Mouse (Mus musculus) liver, embryonic 15.5 days (tissue): Measurements from ENCODE around the gene Ppp2r2c. TPM values are rescaled to one million over a fixed set of nuclear protein-coding genes. Genes with fewer than 3 reads are reported as not detected.

Experiments used
- ATAC-seq: fragments of 200-750 bp; cut with Nextera tagmentation; 2 replicates; pipeline ENCODE4 v1.8.0; 2017; ENCODE audit warnings: moderate number of reproducible peaks, mild to moderate bottlenecking, moderate library complexity; ENCODE audit not compliant: insufficient read depth
- H3K27ac ChIP-seq: fragments of 300-500 bp; sonication (generic); replicated peaks from 2 replicates; pipeline ENCODE4 v1.5.1; 2015; ENCODE audit warnings: mild to moderate bottlenecking, inconsistent platforms
- H3K27me3 ChIP-seq: fragments of 300-500 bp; sonication (generic); 2 replicates; pipeline ENCODE4 v1.6.1; 2015; ENCODE audit warnings: mild to moderate bottlenecking, inconsistent platforms
- H3K36me3 ChIP-seq: fragments of 300-500 bp; sonication (generic); replicated peaks from 2 replicates; pipeline ENCODE4 v1.6.1; 2015; ENCODE audit warnings: moderate library complexity, mild to moderate bottlenecking, inconsistent platforms
- H3K4me1 ChIP-seq: fragments of 300-500 bp; sonication (generic); replicated peaks from 2 replicates; pipeline ENCODE4 v1.6.1; 2015; ENCODE audit warnings: inconsistent platforms
- H3K4me2 ChIP-seq: fragments of 300-500 bp; sonication (generic); 2 replicates; pipeline ENCODE4 v1.6.1; 2015; ENCODE audit warnings: moderate library complexity, mild to moderate bottlenecking, inconsistent platforms
- H3K4me3 ChIP-seq: fragments of 300-500 bp; sonication (generic); replicated peaks from 2 replicates; pipeline ENCODE4 v1.5.1; 2015; ENCODE audit warnings: mild to moderate bottlenecking, inconsistent platforms
- H3K9ac ChIP-seq: fragments of 300-500 bp; sonication (generic); 2 replicates; pipeline ENCODE4 v1.6.1; 2015; ENCODE audit warnings: moderate library complexity, mild to moderate bottlenecking, inconsistent platforms
- H3K9me3 ChIP-seq: fragments of 300-500 bp; sonication (generic); replicated peaks from 2 replicates; pipeline ENCODE4 v1.6.1; 2016; ENCODE audit warnings: inconsistent platforms
- WGBS: fragments of 180-500 bp; shearing (Covaris S2); methylation state at CpG from one replicate; pipeline ENCODE4 v1.1.7; 2015; ENCODE audit warnings: mixed read lengths; ENCODE audit not compliant: insufficient replicate concordance; 5-methylcytosine and 5-hydroxymethylcytosine counted together
- polyA plus RNA-seq: library from polyadenylated mRNA; unstranded; fragments of >200 nt; fragmentation: Nextera tagmentation; extraction: Ambion mirVana; gene quantifications from 2 replicates; pipeline ENCODE4 v1.2.1, GENCODE M21; 2015

Ppp2r2c gene
- polyA plus RNA-seq, 1 experiment from 2014 or later = not detected

GRCm38 (mm10) chr5:36948831-36949230, 80.5 kb downstream of the Ppp2r2c start:
- Histone ChIP-seq H3K27ac (no peak overlapping the region), H3K4me1 (no peaks in the 10 kb centered on the region), H3K27me3 (no peaks in the 10 kb centered on the region), H3K9ac (no peak overlapping the region), H3K4me3 (no peak overlapping the region), H3K4me2 (no peak overlapping the region), H3K9me3 (no peaks in the 10 kb centered on the region), H3K36me3 (no peaks in the 10 kb centered on the region)
- 8% methylated on average over 3 of the region's 3 CpGs for WGBS
- no peak for ATAC-seq

GRCm38 (mm10) chr5:36950871-36951270, 82.6 kb downstream of the Ppp2r2c start:
- Histone ChIP-seq H3K4me2 (no peak overlapping the region), H3K36me3 (no peaks in the 10 kb centered on the region), H3K9me3 (no peaks in the 10 kb centered on the region), H3K4me3 (no peak overlapping the region), H3K27me3 (no peaks in the 10 kb centered on the region), H3K27ac (no peak overlapping the region), H3K4me1 (no peaks in the 10 kb centered on the region), H3K9ac (no peak overlapping the region)
- WGBS = 34% methylated on average over 2 of the region's 2 CpGs
- ATAC-seq = no peak

GRCm38 (mm10) chr5:36952311-36952710, 84.0 kb downstream of the Ppp2r2c start:
- ATAC-seq = no peak
- no peaks in the 10 kb centered on the region for H3K9me3 ChIP-seq
- 82% methylated on average over 15 of the region's 15 CpGs for WGBS
- H3K4me3 ChIP-seq = no peak overlapping the region
- H3K9ac ChIP-seq = no peak overlapping the region
- no peaks in the 10 kb centered on the region for H3K36me3 ChIP-seq
- H3K4me2 ChIP-seq = no peak overlapping the region
- no peaks in the 10 kb centered on the region for H3K4me1 ChIP-seq
- H3K27me3 ChIP-seq = no peaks in the 10 kb centered on the region
- no peak overlapping the region for H3K27ac ChIP-seq

GRCm38 (mm10) chr5:36955366-36955765, 87.1 kb downstream of the Ppp2r2c start:
- no peaks in the 10 kb centered on the region for H3K4me1 ChIP-seq
- ATAC-seq = no peak
- 9% methylated on average over 4 of the region's 4 CpGs for WGBS
- 0 out of 2 replicates have a peak, but pooled peaks cover 4% of the 10 kb centered on the region for H3K27me3 ChIP-seq
- H3K27ac ChIP-seq = no peak overlapping the region
- H3K4me3 ChIP-seq = no peak overlapping the region
- H3K9ac ChIP-seq = no peak overlapping the region
- H3K4me2 ChIP-seq = no peak overlapping the region
- H3K36me3 ChIP-seq = no peaks in the 10 kb centered on the region
- no peaks in the 10 kb centered on the region for H3K9me3 ChIP-seq

- Histone ChIP-seq H3K36me3 (no peaks in the 10 kb centered on the region), H3K4me2 (no peak overlapping the region), H3K4me3 (no peak overlapping the region), H3K9ac (no peak overlapping the region), H3K9me3 (no peaks in the 10 kb centered on the region), H3K27ac (no peak overlapping the region), H3K27me3 (0 out of 2 replicates have a peak, but pooled peaks cover 4% of the 10 kb centered on the region), H3K4me1 (no peaks in the 10 kb centered on the region)
- no peak for ATAC-seq
- 21% methylated on average over 5 of the region's 5 CpGs for WGBS
Observed at GRCm38 (mm10) chr5:36958837-36959236, 90.5 kb downstream of the Ppp2r2c start.

- H3K4me2 ChIP-seq = no peak overlapping the region
- 50% methylated on average over 5 of the region's 5 CpGs for WGBS
- no peaks in the 10 kb centered on the region for H3K4me1 ChIP-seq
- 0 out of 2 replicates have a peak, but pooled peaks cover 4% of the 10 kb centered on the region for H3K27me3 ChIP-seq
- no peak overlapping the region for H3K27ac ChIP-seq
- ATAC-seq = no peak
- no peak overlapping the region for H3K9ac ChIP-seq
- H3K4me3 ChIP-seq = no peak overlapping the region
- H3K36me3 ChIP-seq = no peaks in the 10 kb centered on the region
- no peaks in the 10 kb centered on the region for H3K9me3 ChIP-seq
Observed at GRCm38 (mm10) chr5:36960501-36960900, 92.2 kb downstream of the Ppp2r2c start.

- WGBS = 62% methylated on average over 8 of the region's 8 CpGs
- ATAC-seq = no peak
- Histone ChIP-seq H3K9me3 (no peaks in the 10 kb centered on the region), H3K4me2 (no peak overlapping the region), H3K9ac (no peak overlapping the region), H3K4me1 (no peaks in the 10 kb centered on the region), H3K27me3 (no peaks in the 10 kb centered on the region), H3K27ac (no peak overlapping the region), H3K36me3 (0 out of 2 replicates have a peak, but pooled peaks cover 4% of the 10 kb centered on the region), H3K4me3 (no peak overlapping the region)
Observed at GRCm38 (mm10) chr5:36971587-36971986, 103.3 kb downstream of the Ppp2r2c start.

- Histone ChIP-seq H3K9ac (no peak overlapping the region), H3K9me3 (no peaks in the 10 kb centered on the region), H3K4me2 (no peak overlapping the region), H3K36me3 (no peaks in the 10 kb centered on the region), H3K4me3 (no peak overlapping the region), H3K27me3 (no peaks in the 10 kb centered on the region), H3K27ac (no peak overlapping the region), H3K4me1 (no peaks in the 10 kb centered on the region)
- WGBS = 69% methylated on average over 13 of the region's 13 CpGs
- ATAC-seq = no peak
Observed at GRCm38 (mm10) chr5:36975336-36975735, 107.0 kb downstream of the Ppp2r2c start.

GRCm38 (mm10) chr5:36977809-36978208, 109.5 kb downstream of the Ppp2r2c start:
- no peaks in the 10 kb centered on the region for H3K36me3 ChIP-seq
- H3K27me3 ChIP-seq = no peaks in the 10 kb centered on the region
- H3K9me3 ChIP-seq = no peaks in the 10 kb centered on the region
- no peak for ATAC-seq
- H3K9ac ChIP-seq = no peak overlapping the region
- no peaks in the 10 kb centered on the region for H3K4me1 ChIP-seq
- H3K4me2 ChIP-seq = no peak overlapping the region
- no peak overlapping the region for H3K4me3 ChIP-seq
- WGBS = 59% methylated on average over 9 of the region's 9 CpGs
- H3K27ac ChIP-seq = no peak overlapping the region

GRCm38 (mm10) chr5:36979001-36979400, 110.7 kb downstream of the Ppp2r2c start:
- 50% methylated on average over 8 of the region's 8 CpGs for WGBS
- H3K4me2 ChIP-seq = no peak overlapping the region
- ATAC-seq = no peak
- H3K36me3 ChIP-seq = no peaks in the 10 kb centered on the region
- no peak overlapping the region for H3K27ac ChIP-seq
- no peak overlapping the region for H3K9ac ChIP-seq
- H3K9me3 ChIP-seq = no peaks in the 10 kb centered on the region
- H3K4me1 ChIP-seq = no peaks in the 10 kb centered on the region
- H3K4me3 ChIP-seq = no peak overlapping the region
- no peaks in the 10 kb centered on the region for H3K27me3 ChIP-seq

GRCm38 (mm10) chr5:36979631-36980030, 111.3 kb downstream of the Ppp2r2c start:
- Histone ChIP-seq H3K27me3 (no peaks in the 10 kb centered on the region), H3K36me3 (no peaks in the 10 kb centered on the region), H3K27ac (no peak overlapping the region), H3K4me3 (no peak overlapping the region), H3K9ac (no peak overlapping the region), H3K4me2 (no peak overlapping the region), H3K4me1 (no peaks in the 10 kb centered on the region), H3K9me3 (no peaks in the 10 kb centered on the region)
- no peak for ATAC-seq
- 46% methylated on average over 7 of the region's 7 CpGs for WGBS

- WGBS = 79% methylated on average over 4 of the region's 4 CpGs
- no peaks in the 10 kb centered on the region for H3K9me3 ChIP-seq
- no peak overlapping the region for H3K27ac ChIP-seq
- no peak overlapping the region for H3K9ac ChIP-seq
- H3K4me2 ChIP-seq = no peak overlapping the region
- no peaks in the 10 kb centered on the region for H3K4me1 ChIP-seq
- H3K36me3 ChIP-seq = no peaks in the 10 kb centered on the region
- peaks cover 3% of the 10 kb centered on the region; the same call in 1 of the 2 replicates for H3K27me3 ChIP-seq
- no peak for ATAC-seq
- no peak overlapping the region for H3K4me3 ChIP-seq
Observed at GRCm38 (mm10) chr5:36982271-36982670, 114.0 kb downstream of the Ppp2r2c start.
